9 mouse cellular contexts compared by ENCODE assay signal in genomic region chr10:8028840-8029239, GRCm38 (mm10).
DNase-seq lines count a peak whose midpoint lies in the region; ATAC-seq lines count a peak whose summit lies in the region.
"Had no signal": no experiment of that assay in that cellular context is flagged by ENCODE, and none has a peak within 500 bp of the region (broad histone marks: within the 10 kb centered on the region; RNA-seq: fewer than 3 reads in every experiment).

No protein-coding gene starts in this region.

- no peak overlapping the region for H3K4me3 ChIP-seq in heart, embryonic 12.5 days
- H3K4me3 ChIP-seq in forebrain, embryonic 10.5 days: no peak overlapping the region
- H3K4me3 ChIP-seq: hindbrain, embryonic 10.5 days had no signal

- 41% methylated on average over 2 of the region's 2 CpGs for WGBS in heart, embryonic 12.5 days
- 92% methylated on average over 2 of the region's 2 CpGs for WGBS in forebrain, embryonic 10.5 days

- H3K9me3 ChIP-seq in heart, embryonic 12.5 days (replicated peaks): no peaks in the 10 kb centered on the region
- no peaks in the 10 kb centered on the region for H3K9me3 ChIP-seq in forebrain, embryonic 10.5 days
- H3K9me3 ChIP-seq: hindbrain, embryonic 10.5 days had no signal

- peak overlapping the region; percentile 36; the same call in 1 of the 2 replicates for H3K27ac ChIP-seq in heart, embryonic 12.5 days (ENCODE audit: poor library complexity, severe bottlenecking)
- no peak overlapping the region for H3K27ac ChIP-seq in forebrain, embryonic 10.5 days
- H3K27ac ChIP-seq: hindbrain, embryonic 10.5 days had no signal

- H3K27me3 ChIP-seq in heart, embryonic 12.5 days (replicated peaks): no peaks in the 10 kb centered on the region
- no peaks in the 10 kb centered on the region for H3K27me3 ChIP-seq in forebrain, embryonic 10.5 days (ENCODE audit: poor library complexity, severe bottlenecking)

- no peak for DNase-seq in heart, postnatal 36 days
- DNase-seq in adipocyte (ENCODE audit: low spot score): peak; percentile 46
- DNase-seq in heart, postnatal 4 days: peak; percentile 12
- DNase-seq in kidney, postnatal 36 days: peak; percentile 41 to 46
- no peak for DNase-seq in right cerebral cortex, postnatal 25 days
- DNase-seq in forebrain, embryonic 10.5 days (ENCODE audit: extremely low spot score, low spot score): no peak
- DNase-seq in spleen, adult 18-20 months: no peak

- intact Hi-C loops in heart, postnatal 36 days (cut with DNase I): no loop called here

- no peak overlapping the region for H3K9ac ChIP-seq in heart, embryonic 12.5 days

- peak; percentile 67 for ATAC-seq in heart, embryonic 12.5 days (ENCODE audit: insufficient number of reproducible peaks, low FRiP score)

- H3K36me3 ChIP-seq in heart, embryonic 12.5 days: no peaks in the 10 kb centered on the region
- no peaks in the 10 kb centered on the region for H3K36me3 ChIP-seq in forebrain, embryonic 10.5 days (replicated peaks)
- H3K36me3 ChIP-seq: hindbrain, embryonic 10.5 days had no signal

- H3K4me1 ChIP-seq in heart, embryonic 12.5 days (replicated peaks): peaks cover 13% of the 10 kb centered on the region
- peaks cover 12% of the 10 kb centered on the region for H3K4me1 ChIP-seq in forebrain, embryonic 10.5 days
- H3K4me1 ChIP-seq: hindbrain, embryonic 10.5 days had no signal

- peak overlapping the region; percentile 2; the same call in 1 of the 2 replicates for H3K4me2 ChIP-seq in heart, embryonic 12.5 days

Comparison
In these comparisons a context has a peak if more than half of its experiments do, and no peak if none do; other contexts are left out.
1. DNase-seq: peak in adipocyte (single experiment), heart, postnatal 4 days (single experiment) and kidney, postnatal 36 days (2 of 2); none in heart, postnatal 36 days (0 of 2), right cerebral cortex, postnatal 25 days (single experiment), forebrain, embryonic 10.5 days (single experiment) and spleen, adult 18-20 months (0 of 2).